Mouse (Mus musculus): ENCODE measurements around the gene Plch1. TPM values are rescaled to one million over a fixed set of nuclear protein-coding genes. Genes with fewer than 3 reads are reported as not detected.

Gene Plch1
- polyA plus RNA-seq, 1 experiment, result 0.01 TPM

DNA sequence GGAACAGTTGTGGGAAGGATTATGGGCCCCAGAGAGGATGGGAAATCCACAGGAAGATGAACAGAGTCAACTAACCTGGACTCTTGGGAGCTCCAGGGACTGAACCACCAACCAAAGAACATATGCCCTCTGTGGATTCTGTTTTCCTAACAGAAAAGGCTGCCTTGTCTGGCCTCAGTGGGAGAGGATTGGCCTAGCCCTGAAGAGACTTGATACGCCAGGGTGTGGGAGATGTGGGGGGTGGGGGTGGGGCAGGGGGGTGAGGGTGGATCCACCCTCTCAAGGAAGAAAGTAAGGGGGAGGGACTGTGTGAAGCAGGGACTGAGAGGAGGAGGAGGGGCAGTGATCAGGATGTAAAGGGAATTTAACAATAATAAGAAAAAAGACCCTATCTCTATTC lies 26.5 kb downstream of the Plch1 start:
- TF ChIP-seq MYOG (IDR thresholded peaks at IDR 0.05; ENCODE audit: control insufficient read depth in 1 of 3, insufficient read depth in 1 of 3, insufficient read length in 2 of 3, low read depth in 2 of 3) (no peak), TCF3 (IDR thresholded peaks at IDR 0.05; ENCODE audit: insufficient read length, low read depth) (no peak), POLR2A (IDR thresholded peaks at IDR 0.05; ENCODE audit: insufficient read length, low read depth) (no peak), REST (IDR thresholded peaks at IDR 0.05; ENCODE audit: insufficient read depth, insufficient read length) (no peak), MYOD1 (IDR thresholded peaks at IDR 0.05; ENCODE audit: control insufficient read depth in 1 of 3, insufficient read length in 2 of 3, low read depth in 2 of 3) (no peak), SRF (IDR thresholded peaks at IDR 0.05; ENCODE audit: control insufficient read depth, insufficient read length, low read depth) (no peak), E2F4 (IDR thresholded peaks at IDR 0.05; ENCODE audit: insufficient read depth) (no peak), POLR2AphosphoS2 (IDR thresholded peaks at IDR 0.05; ENCODE audit: insufficient read length, low read depth) (no peak), CEBPB (IDR thresholded peaks at IDR 0.05; ENCODE audit: insufficient read depth, poor library complexity, severe bottlenecking) (no peak), TCF12 (IDR thresholded peaks at IDR 0.05; ENCODE audit: insufficient read depth, poor library complexity, severe bottlenecking) (no peak), MAX (IDR thresholded peaks at IDR 0.05; ENCODE audit: low read depth) (no peak), USF1 (IDR thresholded peaks at IDR 0.05; ENCODE audit: low read depth) (no peak)
- no peak overlapping the region for H3K4me2 ChIP-seq (ENCODE audit: low read depth)
- no peaks in the 10 kb centered on the region for H3K79me2 ChIP-seq (ENCODE audit: control insufficient read depth, insufficient read depth)

DNA sequence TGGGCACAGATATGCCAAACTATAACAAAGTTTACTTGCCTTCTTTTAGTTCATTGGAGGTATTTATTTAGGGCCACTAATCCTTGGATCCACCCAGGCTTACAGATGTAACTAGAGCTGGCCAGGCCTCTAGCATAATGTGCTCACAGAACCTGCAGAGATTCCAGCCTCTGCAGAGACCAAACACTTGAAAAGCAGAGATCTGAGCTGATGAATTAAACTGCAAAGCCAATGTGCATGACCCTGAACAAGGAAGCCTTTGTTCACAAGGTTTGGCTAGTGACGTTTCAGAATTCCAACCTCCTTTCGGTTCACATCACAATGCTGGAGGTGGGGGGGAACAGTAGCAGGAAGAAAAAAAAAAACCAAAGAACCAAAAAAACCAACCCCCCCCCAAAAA lies 28.0 kb downstream of the Plch1 start:
- Histone ChIP-seq H3K27me3 (ENCODE audit: control insufficient read depth, insufficient read depth, insufficient read length) (no peaks in the 10 kb centered on the region), H3K79me2 (ENCODE audit: control insufficient read depth, insufficient read depth) (no peaks in the 10 kb centered on the region), H3K36me3 (ENCODE audit: control insufficient read depth, insufficient read depth) (no peaks in the 10 kb centered on the region), H3K4me3 (no peak overlapping the region), H3K4me2 (ENCODE audit: low read depth) (no peak overlapping the region), H3ac (ENCODE audit: control insufficient read depth, insufficient read length) (no peak overlapping the region)
- TF ChIP-seq POLR2A (IDR thresholded peaks at IDR 0.05; ENCODE audit: insufficient read length, low read depth) (no peak), E2F4 (IDR thresholded peaks at IDR 0.05; ENCODE audit: insufficient read depth) (no peak), TCF3 (IDR thresholded peaks at IDR 0.05; ENCODE audit: insufficient read length, low read depth) (no peak), MAX (IDR thresholded peaks at IDR 0.05; ENCODE audit: low read depth) (no peak), MYOG (IDR thresholded peaks at IDR 0.05; ENCODE audit: control insufficient read depth in 1 of 3, insufficient read depth in 1 of 3, insufficient read length in 2 of 3, low read depth in 2 of 3) (no peak), POLR2AphosphoS2 (IDR thresholded peaks at IDR 0.05; ENCODE audit: insufficient read length, low read depth) (no peak), REST (IDR thresholded peaks at IDR 0.05; ENCODE audit: insufficient read depth, insufficient read length) (no peak), SRF (IDR thresholded peaks at IDR 0.05; ENCODE audit: control insufficient read depth, insufficient read length, low read depth) (no peak), CEBPB (IDR thresholded peaks at IDR 0.05; ENCODE audit: insufficient read depth, poor library complexity, severe bottlenecking) (no peak), TCF12 (IDR thresholded peaks at IDR 0.05; ENCODE audit: insufficient read depth, poor library complexity, severe bottlenecking) (no peak), USF1 (IDR thresholded peaks at IDR 0.05; ENCODE audit: low read depth) (no peak), MYOD1 (IDR thresholded peaks at IDR 0.05; ENCODE audit: control insufficient read depth in 1 of 3, insufficient read length in 2 of 3, low read depth in 2 of 3) (no peak)

More for the DNA sequence above, 26.5 kb downstream of the Plch1 start:
- H3K36me3 ChIP-seq (ENCODE audit: control insufficient read depth, insufficient read depth), result no peaks in the 10 kb centered on the region
- no peaks in the 10 kb centered on the region for H3K27me3 ChIP-seq (ENCODE audit: control insufficient read depth, insufficient read depth, insufficient read length)
- H3ac ChIP-seq (ENCODE audit: control insufficient read depth, insufficient read length), result no peak overlapping the region
- H3K4me3 ChIP-seq, result no peak overlapping the region

DNA sequence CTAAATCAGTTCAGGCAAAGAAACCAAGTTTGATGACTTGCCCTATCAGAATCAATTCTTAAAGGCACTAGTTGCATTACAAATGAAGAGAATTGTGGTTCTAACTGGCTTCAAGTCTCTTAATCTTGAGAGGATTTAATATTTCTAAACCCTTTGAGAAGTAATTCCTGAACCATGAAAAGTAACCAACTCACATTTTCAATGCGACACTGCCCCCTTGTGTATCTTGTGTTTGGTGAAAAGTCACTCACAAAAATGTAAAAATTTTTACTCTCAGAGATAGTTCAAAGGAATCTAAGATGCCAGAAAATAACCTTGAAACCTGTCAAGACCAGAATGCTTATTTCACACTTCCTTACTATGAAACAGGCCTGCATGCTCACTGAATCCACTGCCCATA lies 31.0 kb downstream of the Plch1 start:
- no peaks in the 10 kb centered on the region for H3K79me2 ChIP-seq (ENCODE audit: control insufficient read depth, insufficient read depth)
- H3ac ChIP-seq (ENCODE audit: control insufficient read depth, insufficient read length), result no peak overlapping the region
- H3K4me2 ChIP-seq (ENCODE audit: low read depth), result no peak overlapping the region
- H3K4me3 ChIP-seq, result no peak overlapping the region
- no peaks in the 10 kb centered on the region for H3K36me3 ChIP-seq (ENCODE audit: control insufficient read depth, insufficient read depth)
- TF ChIP-seq SRF (IDR thresholded peaks at IDR 0.05; ENCODE audit: control insufficient read depth, insufficient read length, low read depth) (no peak), MYOD1 (IDR thresholded peaks at IDR 0.05; ENCODE audit: control insufficient read depth in 1 of 3, insufficient read length in 2 of 3, low read depth in 2 of 3) (no peak), USF1 (IDR thresholded peaks at IDR 0.05; ENCODE audit: low read depth) (no peak), TCF3 (IDR thresholded peaks at IDR 0.05; ENCODE audit: insufficient read length, low read depth) (no peak), REST (IDR thresholded peaks at IDR 0.05; ENCODE audit: insufficient read depth, insufficient read length) (no peak), TCF12 (IDR thresholded peaks at IDR 0.05; ENCODE audit: insufficient read depth, poor library complexity, severe bottlenecking) (no peak), POLR2AphosphoS2 (IDR thresholded peaks at IDR 0.05; ENCODE audit: insufficient read length, low read depth) (no peak), E2F4 (IDR thresholded peaks at IDR 0.05; ENCODE audit: insufficient read depth) (no peak), MYOG (IDR thresholded peaks at IDR 0.05; ENCODE audit: control insufficient read depth in 1 of 3, insufficient read depth in 1 of 3, insufficient read length in 2 of 3, low read depth in 2 of 3) (no peak), CEBPB (IDR thresholded peaks at IDR 0.05; ENCODE audit: insufficient read depth, poor library complexity, severe bottlenecking) (no peak)
- no peaks in the 10 kb centered on the region for H3K27me3 ChIP-seq (ENCODE audit: control insufficient read depth, insufficient read depth, insufficient read length)

DNA sequence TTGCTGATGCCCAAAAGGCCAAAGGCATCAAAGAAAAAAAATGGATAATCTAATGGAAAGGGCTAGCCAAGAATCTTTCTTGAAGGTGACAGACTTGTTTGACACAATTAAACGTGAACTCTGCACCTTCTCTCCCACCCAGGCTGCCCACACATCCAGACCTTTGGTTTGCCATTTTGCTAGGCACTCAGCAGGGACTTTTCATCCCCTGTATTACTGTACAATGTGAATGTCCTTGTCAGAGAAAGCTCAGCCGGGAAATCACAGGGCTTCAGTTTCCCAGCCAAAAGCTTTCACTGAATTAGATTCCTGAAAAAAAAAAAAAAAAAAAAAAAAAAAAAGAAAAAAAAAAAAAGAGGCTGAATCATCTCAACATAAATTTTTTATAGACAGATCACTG lies 34.2 kb downstream of the Plch1 start:
- H3K4me3 ChIP-seq, result no peak overlapping the region
- H3K79me2 ChIP-seq (ENCODE audit: control insufficient read depth, insufficient read depth), result no peaks in the 10 kb centered on the region
- H3K4me2 ChIP-seq (ENCODE audit: low read depth), result no peak overlapping the region
- no peaks in the 10 kb centered on the region for H3K36me3 ChIP-seq (ENCODE audit: control insufficient read depth, insufficient read depth)
- no peak for TF ChIP-seq REST (IDR thresholded peaks at IDR 0.05; ENCODE audit: insufficient read depth, insufficient read length)
- no peak for TF ChIP-seq POLR2AphosphoS2 (IDR thresholded peaks at IDR 0.05; ENCODE audit: insufficient read length, low read depth)
- no peak for TF ChIP-seq TCF3 (IDR thresholded peaks at IDR 0.05; ENCODE audit: insufficient read length, low read depth)
- no peak for TF ChIP-seq TCF12 (IDR thresholded peaks at IDR 0.05; ENCODE audit: insufficient read depth, poor library complexity, severe bottlenecking)
- no peak for TF ChIP-seq POLR2A (IDR thresholded peaks at IDR 0.05; ENCODE audit: insufficient read length, low read depth)
- TF ChIP-seq MAX (IDR thresholded peaks at IDR 0.05; ENCODE audit: low read depth), result no peak
- no peak for TF ChIP-seq CEBPB (IDR thresholded peaks at IDR 0.05; ENCODE audit: insufficient read depth, poor library complexity, severe bottlenecking)
- TF ChIP-seq MYOD1 (IDR thresholded peaks at IDR 0.05; ENCODE audit: control insufficient read depth in 1 of 3, insufficient read length in 2 of 3, low read depth in 2 of 3), result no peak
- no peak for TF ChIP-seq SRF (IDR thresholded peaks at IDR 0.05; ENCODE audit: control insufficient read depth, insufficient read length, low read depth)
- no peaks in the 10 kb centered on the region for H3K27me3 ChIP-seq (ENCODE audit: control insufficient read depth, insufficient read depth, insufficient read length)
- H3ac ChIP-seq (ENCODE audit: control insufficient read depth, insufficient read length), result no peak overlapping the region

Measured in myocyte (in vitro differentiated cells).